Mouse (Mus musculus) thymus, adult 2 months (tissue): Measurements from ENCODE around the gene Pms1. TPM values are rescaled to one million over a fixed set of nuclear protein-coding genes. Genes with fewer than 3 reads are reported as not detected.

Experiments used
- DNase-seq: peaks from one replicate; pipeline ENCODE4 v3.0.0; 2021
- H3K27ac ChIP-seq: fragments of 200-500 bp; 2 replicates; pipeline ENCODE4 v1.5.1; 2012; ENCODE audit warnings: low read length, control low read depth; ENCODE audit not compliant: control insufficient read depth, insufficient read depth
- H3K27me3 ChIP-seq: fragments of 200-500 bp; 2 replicates; pipeline ENCODE4 v1.6.1; 2012; ENCODE audit warnings: mild to moderate bottlenecking, low read length, moderate library complexity, mixed read lengths; ENCODE audit not compliant: control insufficient read depth, insufficient read depth
- H3K36me3 ChIP-seq: fragments of 200-500 bp; 2 replicates; pipeline ENCODE4 v1.6.1; 2012; ENCODE audit warnings: mild to moderate bottlenecking, low read length, moderate library complexity; ENCODE audit not compliant: control insufficient read depth, insufficient read depth
- H3K4me1 ChIP-seq: fragments of 200-500 bp; replicated peaks from 2 replicates; pipeline ENCODE4 v1.6.1; 2012; ENCODE audit warnings: low read length; ENCODE audit not compliant: control insufficient read depth, insufficient read depth
- H3K4me3 ChIP-seq: fragments of 200-500 bp; 2 replicates; pipeline ENCODE4 v1.5.1; 2012; ENCODE audit warnings: mild to moderate bottlenecking, low read length, control low read depth, moderate library complexity; ENCODE audit not compliant: control insufficient read depth, insufficient read depth
- CTCF ChIP-seq: fragments of 200-500 bp; IDR thresholded peaks from 2 replicates; pipeline ENCODE4 v1.5.1; 2012; ENCODE audit warnings: mild to moderate bottlenecking, control low read depth, low read length, moderate library complexity, borderline replicate concordance; ENCODE audit not compliant: control insufficient read depth, poor library complexity, insufficient read depth; ENCODE audit errors: extremely low read depth
- POLR2A ChIP-seq: fragments of 200-500 bp; IDR thresholded peaks from 2 replicates; pipeline ENCODE4 v1.6.1; 2012; ENCODE audit warnings: mild to moderate bottlenecking, low read length, control low read depth, moderate library complexity; ENCODE audit not compliant: control insufficient read depth, poor library complexity, insufficient read depth; ENCODE audit errors: extremely low read depth
- WGBS: fragments of 180-500 bp; shearing (Covaris S2); methylation state at CpG from one replicate; pipeline ENCODE4 v1.1.7; 2018; 5-methylcytosine and 5-hydroxymethylcytosine counted together
- polyA plus RNA-seq: library from polyadenylated mRNA; depleted of rRNA; stranded (reverse); fragments of >200 nt; gene quantifications from 2 replicates; pipeline ENCODE4 v1.2.3, GENCODE M21; 2012; rRNA removed

Pms1 gene
- polyA plus RNA-seq, 1 experiment: 5.2 TPM

GRCm38 (mm10) chr1:53191234-53191633 is 105.6 kb downstream of the Pms1 start:
- WGBS: 95% methylated on average over 3 of the region's 3 CpGs
- Histone ChIP-seq H3K4me1 (no peaks in the 10 kb centered on the region), H3K36me3 (no peaks in the 10 kb centered on the region), H3K27ac (no peak overlapping the region), H3K27me3 (no peaks in the 10 kb centered on the region), H3K4me3 (no peak overlapping the region)
- DNase-seq: no peak
- TF ChIP-seq POLR2A: no peak
- TF ChIP-seq CTCF: no peak

GRCm38 (mm10) chr1:53189620-53190019 is 107.2 kb downstream of the Pms1 start:
- no peak overlapping the region for H3K27ac ChIP-seq
- H3K4me3 ChIP-seq: no peak overlapping the region
- TF ChIP-seq POLR2A (no peak), CTCF (no peak)
- no peak for DNase-seq
- 97% methylated on average over 3 of the region's 3 CpGs for WGBS
- H3K27me3 ChIP-seq: no peaks in the 10 kb centered on the region
- no peaks in the 10 kb centered on the region for H3K36me3 ChIP-seq
- no peaks in the 10 kb centered on the region for H3K4me1 ChIP-seq

DNA sequence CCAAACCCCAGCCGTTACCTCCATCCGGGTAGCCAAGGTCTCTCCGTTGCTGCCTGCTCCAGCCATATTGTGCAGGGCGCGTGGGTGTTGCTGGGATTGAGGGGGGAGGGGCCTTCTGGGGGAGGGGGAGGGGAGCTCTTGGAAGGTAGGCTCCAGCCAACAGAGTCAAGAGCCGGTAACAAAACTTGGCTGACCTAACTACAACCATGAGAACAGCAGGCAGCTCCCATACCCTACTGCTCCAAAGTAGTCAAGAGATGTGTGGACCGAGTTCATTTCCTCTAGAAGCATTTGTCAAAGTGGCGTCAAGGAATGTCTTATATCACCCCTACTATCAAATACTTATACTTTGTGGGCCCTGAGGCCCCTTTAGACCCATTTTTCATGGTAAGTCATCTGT is 109.3 kb downstream of the Pms1 start, which contains the start of gene 1700019A02Rik:
1700019A02Rik (minus strand) TSS at position 101 of the 400 bp plus-strand sequence.
- no peak within 1 kb of the TSS for H3K4me3 ChIP-seq
- no peak within 1 kb of the TSS for H3K27ac ChIP-seq
- no peaks in the 10 kb centered on the region for H3K36me3 ChIP-seq
- no peaks in the 10 kb centered on the region for H3K4me1 ChIP-seq
- 97% methylated on average over 8 of the region's 8 CpGs for WGBS
- no peaks in the 10 kb centered on the region for H3K27me3 ChIP-seq
- TF ChIP-seq POLR2A (no peak), CTCF (no peak)
- DNase-seq: no peak

- 99% methylated on average over 3 of the region's 3 CpGs for WGBS
- no peak for DNase-seq
- H3K36me3 ChIP-seq: no peaks in the 10 kb centered on the region
- H3K4me3 ChIP-seq: no peak overlapping the region
- H3K27me3 ChIP-seq: no peaks in the 10 kb centered on the region
- no peak overlapping the region for H3K27ac ChIP-seq
- no peak for TF ChIP-seq POLR2A
- TF ChIP-seq CTCF: no peak
- H3K4me1 ChIP-seq: no peaks in the 10 kb centered on the region
Measured at GRCm38 (mm10) chr1:53186301-53186700, 110.5 kb downstream of the Pms1 start.

- TF ChIP-seq CTCF: no peak
- WGBS: 93% methylated on average over 6 of the region's 6 CpGs
- Histone ChIP-seq H3K36me3 (no peaks in the 10 kb centered on the region), H3K4me1 (no peaks in the 10 kb centered on the region), H3K27ac (no peak overlapping the region), H3K27me3 (no peaks in the 10 kb centered on the region), H3K4me3 (no peak overlapping the region)
- no peak for DNase-seq
Measured at GRCm38 (mm10) chr1:53157715-53158114, 139.1 kb downstream of the Pms1 start.

Other genes starting within 250 kb of the Pms1 start
- 0.13 and 0.23 TPM in 2 replicates for gene Mstn, start 235.4 kb downstream of the Pms1 start, polyA plus RNA-seq
- not detected in 2 replicates for gene 1700019A02Rik, start 109.4 kb downstream of the Pms1 start, polyA plus RNA-seq
- 15.6 and 20.9 TPM in 2 replicates for gene Ormdl1, start 77 bp upstream of the Pms1 start, polyA plus RNA-seq
- gene Gm28778, start 93 bp upstream of the Pms1 start, polyA plus RNA-seq: 32.3 and 35.6 TPM in 2 replicates
- gene Osgepl1, start 16.6 kb upstream of the Pms1 start, polyA plus RNA-seq: 4.1 and 5.3 TPM in 2 replicates
- not detected in 2 replicates for gene Asdurf, start 55.6 kb upstream of the Pms1 start, polyA plus RNA-seq
- gene Gm28551, start 55.6 kb upstream of the Pms1 start, polyA plus RNA-seq: not detected in 2 replicates
- gene Asnsd1, start 55.7 kb upstream of the Pms1 start, polyA plus RNA-seq: 7.1 and 7.3 TPM in 2 replicates